Mouse (Mus musculus) myocyte (in vitro differentiated cells): ENCODE measurements around the gene Slc4a3.

ENCODE experiments used
- CEBPB ChIP-seq: IDR thresholded peaks from 2 replicates; pipeline ENCODE4 v1.6.1; 2011; ENCODE audit warnings: mild to moderate bottlenecking, moderate library complexity; ENCODE audit not compliant: poor library complexity, insufficient read depth, severe bottlenecking
- E2F4 ChIP-seq: IDR thresholded peaks from one replicate; pipeline ENCODE4 v1.6.1; 2011; ENCODE audit warnings: mild to moderate bottlenecking, control low read depth, moderate library complexity; ENCODE audit not compliant: insufficient read depth
- MAX ChIP-seq: IDR thresholded peaks from one replicate; pipeline ENCODE4 v1.6.1; 2011; ENCODE audit warnings: low read depth, mild to moderate bottlenecking, control low read depth
- MYOD1 ChIP-seq, 3 experiments: IDR thresholded peaks; one replicate each; pipeline ENCODE4 v1.6.1; 2011; ENCODE audit warnings: control low read depth in 2 of 3, low read depth in 2 of 3, mild to moderate bottlenecking in 2 of 3, moderate library complexity in 1 of 3; ENCODE audit not compliant: insufficient read length in 2 of 3, control insufficient read depth in 1 of 3
- MYOG ChIP-seq, 3 experiments: IDR thresholded peaks; one replicate each; pipeline ENCODE4 v1.6.1; 2011; ENCODE audit warnings: control low read depth in 2 of 3, low read depth in 2 of 3, mild to moderate bottlenecking in 2 of 3; ENCODE audit not compliant: insufficient read length in 2 of 3, control insufficient read depth in 1 of 3, insufficient read depth in 1 of 3
- POLR2A ChIP-seq: IDR thresholded peaks from one replicate; pipeline ENCODE4 v1.6.1; 2011; ENCODE audit warnings: low read depth, mild to moderate bottlenecking, control low read depth, moderate library complexity; ENCODE audit not compliant: insufficient read length
- POLR2AphosphoS2 ChIP-seq: IDR thresholded peaks from one replicate; pipeline ENCODE4 v1.6.1; 2011; ENCODE audit warnings: low read depth, control low read depth; ENCODE audit not compliant: insufficient read length
- SRF ChIP-seq: IDR thresholded peaks from one replicate; pipeline ENCODE4 v1.6.1; 2011; ENCODE audit warnings: low read depth; ENCODE audit not compliant: control insufficient read depth, insufficient read length
- TCF12 ChIP-seq: IDR thresholded peaks from one replicate; pipeline ENCODE4 v1.6.1; 2011; ENCODE audit warnings: mild to moderate bottlenecking, control low read depth; ENCODE audit not compliant: poor library complexity, insufficient read depth, severe bottlenecking
- TCF3 ChIP-seq: IDR thresholded peaks from one replicate; pipeline ENCODE4 v1.6.1; 2011; ENCODE audit warnings: low read depth, control low read depth; ENCODE audit not compliant: insufficient read length
- USF1 ChIP-seq: IDR thresholded peaks from one replicate; pipeline ENCODE4 v1.6.1; 2011; ENCODE audit warnings: low read depth, mild to moderate bottlenecking, control low read depth, moderate library complexity

DNA sequence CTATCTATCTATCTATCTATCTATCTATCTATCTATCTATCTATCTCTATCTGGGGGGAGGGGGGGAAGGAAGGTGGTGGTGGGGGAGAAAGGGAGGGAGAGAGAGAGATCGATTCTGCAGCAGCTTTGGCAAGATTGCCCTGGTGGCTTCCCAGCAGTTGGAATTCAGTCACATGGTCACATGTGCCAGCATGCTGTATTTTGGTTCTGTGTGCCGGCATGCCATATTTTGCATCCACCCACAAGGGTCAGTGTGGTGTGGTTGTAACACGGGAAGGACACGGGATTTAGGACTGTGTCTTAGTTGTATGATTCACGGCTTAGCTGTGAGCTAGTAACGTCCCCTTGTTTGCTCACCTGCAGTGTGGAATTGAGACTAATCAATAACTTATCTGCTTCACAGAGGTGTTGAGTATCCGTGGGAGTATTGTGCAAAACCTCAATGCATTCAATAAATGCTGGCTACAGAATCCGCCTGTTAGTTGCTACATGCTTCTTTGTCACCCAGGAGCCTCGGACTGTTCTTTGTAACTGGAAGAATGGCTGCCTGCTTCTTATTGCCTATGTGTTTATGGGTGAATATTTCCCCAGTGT, 7.4 kb upstream of the Slc4a3 start:
- TF ChIP-seq MAX (no peak), USF1 (peak; percentile 68), POLR2A (peak; percentile 11), POLR2AphosphoS2 (peak; percentile 49), TCF12 (no peak), CEBPB (no peak), E2F4 (no peak), TCF3 (no peak), MYOG (IDR thresholded peaks at IDR 0.05; ENCODE audit: control insufficient read depth in 1 of 3, insufficient read depth in 1 of 3, insufficient read length in 2 of 3, low read depth in 2 of 3) (peak in 1 of 3 experiments; percentile 52), SRF (no peak), MYOD1 (IDR thresholded peaks at IDR 0.05; ENCODE audit: control insufficient read depth in 1 of 3, insufficient read length in 2 of 3, low read depth in 2 of 3) (peak in 1 of 3 experiments; percentile 65)
